Mouse (Mus musculus): ENCODE results near the gene Tpra1. TPM values are rescaled to one million over a fixed set of nuclear protein-coding genes. Genes with fewer than 3 reads are reported as not detected.

The Tpra1 gene
- total and polyA plus RNA-seq, 2 experiments from 2014 or later = 49.4 to 88.4 TPM

GRCm38 (mm10) chr6:88943666-88944065, 41.6 kb downstream of the Tpra1 start:
- H3K9me3 ChIP-seq (ENCODE audit: low read length) = no peaks in the 10 kb centered on the region
- TF ChIP-seq CTCF (IDR thresholded peaks at IDR 0.05; ENCODE audit: low read depth) = 0 out of 2 replicates have a peak, but pooled peaks have one; percentile 18
- H3K36me3 ChIP-seq (ENCODE audit: insufficient read depth, low read length) = no peaks in the 10 kb centered on the region
- H3K27me3 ChIP-seq (ENCODE audit: insufficient read depth, low read length) = no peaks in the 10 kb centered on the region
- H3K4me2 ChIP-seq (ENCODE audit: low read depth, low read length) = no peak overlapping the region
- no peak overlapping the region for H3K4me3 ChIP-seq (ENCODE audit: low read length)
- H3K27ac ChIP-seq = no peak overlapping the region
- DNase-seq (ENCODE audit: low spot score) = no peak
- peaks cover 15% of the 10 kb centered on the region for H3K4me1 ChIP-seq (ENCODE audit: insufficient read depth, low read length)
- ATAC-seq = no peak
- WGBS = 62% methylated on average over 6 of the region's 6 CpGs
- no peak overlapping the region for H3K9ac ChIP-seq (replicated peaks; ENCODE audit: low read length)

GRCm38 (mm10) chr6:88946442-88946841, 44.4 kb downstream of the Tpra1 start:
- no peak overlapping the region for H3K27ac ChIP-seq
- WGBS = 56% methylated on average over 6 of the region's 6 CpGs

GRCm38 (mm10) chr6:88947771-88948170, 45.7 kb downstream of the Tpra1 start:
- Histone ChIP-seq H3K27ac (no peak overlapping the region), H3K9me3 (ENCODE audit: low read length) (no peaks in the 10 kb centered on the region), H3K36me3 (ENCODE audit: insufficient read depth, low read length) (no peaks in the 10 kb centered on the region), H3K9ac (replicated peaks; ENCODE audit: low read length) (no peak overlapping the region), H3K27me3 (ENCODE audit: insufficient read depth, low read length) (no peaks in the 10 kb centered on the region), H3K4me1 (ENCODE audit: insufficient read depth, low read length) (peaks cover 2% of the 10 kb centered on the region), H3K4me2 (ENCODE audit: low read depth, low read length) (no peak overlapping the region), H3K4me3 (ENCODE audit: low read length) (no peak overlapping the region)
- ATAC-seq (no peak), DNase-seq (ENCODE audit: low spot score) (no peak)
- TF ChIP-seq CTCF (IDR thresholded peaks at IDR 0.05; ENCODE audit: low read depth) = no peak

More at GRCm38 (mm10) chr6:88946442-88946841, 44.4 kb downstream of the Tpra1 start:
- Histone ChIP-seq H3K4me3 (ENCODE audit: low read length) (no peak overlapping the region), H3K4me1 (ENCODE audit: insufficient read depth, low read length) (peaks cover 8% of the 10 kb centered on the region), H3K9ac (replicated peaks; ENCODE audit: low read length) (no peak overlapping the region), H3K36me3 (ENCODE audit: insufficient read depth, low read length) (no peaks in the 10 kb centered on the region), H3K4me2 (ENCODE audit: low read depth, low read length) (no peak overlapping the region), H3K27me3 (ENCODE audit: insufficient read depth, low read length) (no peaks in the 10 kb centered on the region), H3K9me3 (ENCODE audit: low read length) (no peaks in the 10 kb centered on the region)
- DNase-seq (ENCODE audit: low spot score) (no peak), ATAC-seq (no peak)
- no peak for TF ChIP-seq CTCF (IDR thresholded peaks at IDR 0.05; ENCODE audit: low read depth)

GRCm38 (mm10) chr6:88956725-88957124, 54.7 kb downstream of the Tpra1 start:
- Histone ChIP-seq H3K9ac (replicated peaks; ENCODE audit: low read length) (no peak overlapping the region), H3K4me2 (ENCODE audit: low read depth, low read length) (no peak overlapping the region), H3K9me3 (ENCODE audit: low read length) (no peaks in the 10 kb centered on the region), H3K36me3 (ENCODE audit: insufficient read depth, low read length) (no peaks in the 10 kb centered on the region), H3K4me3 (ENCODE audit: low read length) (no peak overlapping the region), H3K27me3 (ENCODE audit: insufficient read depth, low read length) (no peaks in the 10 kb centered on the region), H3K27ac (no peak overlapping the region), H3K4me1 (ENCODE audit: insufficient read depth, low read length) (peaks cover 20% of the 10 kb centered on the region)
- no peak for TF ChIP-seq CTCF (IDR thresholded peaks at IDR 0.05; ENCODE audit: low read depth)
- DNase-seq (ENCODE audit: low spot score) = no peak
- no peak for ATAC-seq
- 81% methylated on average over 2 of the region's 2 CpGs for WGBS

GRCm38 (mm10) chr6:88957313-88957712, 55.3 kb downstream of the Tpra1 start:
- 90% methylated on average over 4 of the region's 4 CpGs for WGBS
- no peak overlapping the region for H3K4me3 ChIP-seq (ENCODE audit: low read length)
- DNase-seq (ENCODE audit: low spot score) (no peak), ATAC-seq (no peak)
- no peaks in the 10 kb centered on the region for H3K27me3 ChIP-seq (ENCODE audit: insufficient read depth, low read length)
- peaks cover 20% of the 10 kb centered on the region for H3K4me1 ChIP-seq (ENCODE audit: insufficient read depth, low read length)
- H3K9me3 ChIP-seq (ENCODE audit: low read length) = no peaks in the 10 kb centered on the region
- no peak for TF ChIP-seq CTCF (IDR thresholded peaks at IDR 0.05; ENCODE audit: low read depth)
- no peaks in the 10 kb centered on the region for H3K36me3 ChIP-seq (ENCODE audit: insufficient read depth, low read length)
- H3K9ac ChIP-seq (replicated peaks; ENCODE audit: low read length) = no peak overlapping the region
- H3K27ac ChIP-seq = no peak overlapping the region
- no peak overlapping the region for H3K4me2 ChIP-seq (ENCODE audit: low read depth, low read length)

- H3K27ac ChIP-seq = no peak overlapping the region
- H3K9ac ChIP-seq (replicated peaks; ENCODE audit: low read length) = no peak overlapping the region
- peaks cover 20% of the 10 kb centered on the region for H3K4me1 ChIP-seq (ENCODE audit: insufficient read depth, low read length)
- TF ChIP-seq CTCF (IDR thresholded peaks at IDR 0.05; ENCODE audit: low read depth) = no peak
- no peaks in the 10 kb centered on the region for H3K27me3 ChIP-seq (ENCODE audit: insufficient read depth, low read length)
- no peak for DNase-seq (ENCODE audit: low spot score)
- no peak overlapping the region for H3K4me2 ChIP-seq (ENCODE audit: low read depth, low read length)
- no peak overlapping the region for H3K4me3 ChIP-seq (ENCODE audit: low read length)
- no peaks in the 10 kb centered on the region for H3K36me3 ChIP-seq (ENCODE audit: insufficient read depth, low read length)
- no peak for ATAC-seq
- WGBS = 91% methylated on average over 5 of the region's 5 CpGs
- no peaks in the 10 kb centered on the region for H3K9me3 ChIP-seq (ENCODE audit: low read length)
Measured at GRCm38 (mm10) chr6:88957801-88958211, 55.8 kb downstream of the Tpra1 start.

GRCm38 (mm10) chr6:88958305-88958704, 56.3 kb downstream of the Tpra1 start:
- H3K4me3 ChIP-seq (ENCODE audit: low read length) = no peak overlapping the region
- H3K4me1 ChIP-seq (ENCODE audit: insufficient read depth, low read length) = peaks cover 20% of the 10 kb centered on the region
- no peak overlapping the region for H3K4me2 ChIP-seq (ENCODE audit: low read depth, low read length)
- WGBS = 50% methylated on average over 2 of the region's 2 CpGs
- H3K9me3 ChIP-seq (ENCODE audit: low read length) = no peaks in the 10 kb centered on the region
- H3K27me3 ChIP-seq (ENCODE audit: insufficient read depth, low read length) = no peaks in the 10 kb centered on the region
- H3K9ac ChIP-seq (replicated peaks; ENCODE audit: low read length) = no peak overlapping the region
- no peak for TF ChIP-seq CTCF (IDR thresholded peaks at IDR 0.05; ENCODE audit: low read depth)
- H3K36me3 ChIP-seq (ENCODE audit: insufficient read depth, low read length) = no peaks in the 10 kb centered on the region
- no peak for ATAC-seq
- H3K27ac ChIP-seq = no peak overlapping the region
- no peak for DNase-seq (ENCODE audit: low spot score)
